ENCODE assay signal across 9 mouse cellular contexts in the genomic region with DNA sequence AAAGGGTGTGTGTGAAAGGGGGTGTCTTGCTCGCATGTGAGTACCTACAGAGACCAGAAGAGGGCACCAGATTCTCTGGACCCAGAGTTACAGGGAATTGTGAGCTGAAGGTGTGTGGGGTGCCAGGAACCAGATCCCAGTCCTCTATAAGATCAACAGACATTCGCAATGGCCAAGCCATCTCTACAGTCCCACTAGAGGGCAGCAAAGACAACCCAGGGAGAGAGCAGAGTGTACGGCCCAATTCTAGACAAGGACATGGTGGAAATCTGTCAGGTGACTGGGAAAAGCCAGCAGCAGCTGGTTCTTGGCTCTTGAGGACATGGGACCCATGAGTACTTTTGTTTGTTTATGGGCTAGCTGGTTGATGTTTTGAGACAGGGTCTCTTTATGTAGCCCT. TPM values are rescaled to one million over a fixed set of nuclear protein-coding genes. Genes with fewer than 3 reads are reported as not detected.
DNase-seq lines count a peak whose midpoint lies in the region; TF ChIP-seq lines count a peak whose summit lies in the region.
"Had no signal": no experiment of that assay in that cellular context is flagged by ENCODE, and none has a peak within 500 bp of the region (broad histone marks: within the 10 kb centered on the region; RNA-seq: fewer than 3 reads in every experiment).

No protein-coding gene starts in this region.

- no peak for TF ChIP-seq POLR2A in spleen, adult 2 months (IDR thresholded peaks at IDR 0.05; ENCODE audit: low read depth, low read length)

- peaks cover 4% of the 10 kb centered on the region; the same call in 1 of the 2 replicates for H3K36me3 ChIP-seq in spleen, adult 2 months (ENCODE audit: control insufficient read depth, insufficient read depth, low read length)

- peaks cover 2% of the 10 kb centered on the region; the same call in 1 of the 2 replicates for H3K4me1 ChIP-seq in spleen, adult 2 months (ENCODE audit: control insufficient read depth, insufficient read depth, insufficient read length)

- WGBS in spleen, adult 2 months = 67% methylated on average over 3 of the region's 3 CpGs

- DNase-seq in cerebellum, postnatal 25 days = peak; percentile 42 to 56
- no peak for DNase-seq in cerebellum, adult 11 months
- DNase-seq in spleen, adult 2 months (ENCODE audit: low read depth in 1 of 2, low spot score in 2 of 2) = peak; percentile 25 to 56
- no peak for DNase-seq in spleen, adult 12 weeks (ENCODE audit: low spot score)
- DNase-seq in induced T-regulatory cell, adult 2 months (ENCODE audit: low read depth) = peak; percentile 74
- peak; percentile 48 for DNase-seq in retina, postnatal 7 days (ENCODE audit: low read depth, low spot score)
- no peak for DNase-seq in left cerebral cortex, adult 18-20 months (ENCODE audit: low spot score in 2 of 2)
- no peak for DNase-seq in frontal cortex, postnatal 14 days (ENCODE audit: low spot score in 2 of 2)

- TF ChIP-seq CTCF in spleen, adult 2 months (IDR thresholded peaks at IDR 0.05; ENCODE audit: extremely low read depth, insufficient read depth, insufficient read length, insufficient replicate concordance) = peak; percentile 67; the same call in 1 of the 2 replicates

- H3K27me3 ChIP-seq in spleen, adult 2 months (ENCODE audit: control insufficient read depth, insufficient read depth, low read length) = no peaks in the 10 kb centered on the region

- no peak overlapping the region for H3K4me3 ChIP-seq in spleen, adult 2 months (ENCODE audit: extremely low read depth, insufficient read depth, insufficient read length)

- H3K27ac ChIP-seq in spleen, adult 2 months (ENCODE audit: insufficient read depth, low read length) = no peak overlapping the region

RNA-seq across cellular contexts. Expression of gene Pxmp4, which starts 10.5 kb away (rescaled TPM):
- polyA plus RNA-seq in spleen, adult 2 months (2012; rRNA removed) = 14.6 and 20.3 TPM in 2 replicates
- 10 to 100 TPM in 1 of 2 experiments, 1 to 10 TPM in 1; 9.5 to 12.3 TPM for total RNA-seq in left cerebral cortex, adult 18-20 months (2021)

RNA-seq across cellular contexts. Expression of gene Zfp341, which starts 20.1 kb away (rescaled TPM):
- 6.1 and 7.1 TPM in 2 replicates for polyA plus RNA-seq in spleen, adult 2 months (2012; rRNA removed)
- 10 to 100 TPM; 11.0 to 11.4 TPM for total RNA-seq in left cerebral cortex, adult 18-20 months (2021)

RNA-seq across cellular contexts. Expression of gene 4930519P11Rik, which starts 20.2 kb away (rescaled TPM):
- polyA plus RNA-seq in spleen, adult 2 months (2012; rRNA removed) = 0.80 and 1.4 TPM in 2 replicates
- total RNA-seq in left cerebral cortex, adult 18-20 months (2021) = not detected
- total RNA-seq: adrenal gland, adult 18-20 months had no signal

RNA-seq across cellular contexts. Expression of gene E2f1, which starts 23.3 kb away (rescaled TPM):
- polyA plus RNA-seq in spleen, adult 2 months (2012; rRNA removed) = 11.0 and 21.5 TPM in 2 replicates
- 10 to 100 TPM; 10.2 to 10.5 TPM for total RNA-seq in left cerebral cortex, adult 18-20 months (2021)

RNA-seq across cellular contexts. Expression of gene Necab3, which starts 34.3 kb away (rescaled TPM):
- polyA plus RNA-seq in spleen, adult 2 months (2012; rRNA removed) = 0.63 and 1.1 TPM in 2 replicates
- 10 to 100 TPM; 69.4 to 81.9 TPM for total RNA-seq in left cerebral cortex, adult 18-20 months (2021)

Comparison
In these comparisons a context has a peak if more than half of its experiments do, and no peak if none do; other contexts are left out.
1. DNase-seq: peak in cerebellum, postnatal 25 days (2 of 2), spleen, adult 2 months (2 of 2), induced T-regulatory cell, adult 2 months (single experiment) and retina, postnatal 7 days (single experiment); none in cerebellum, adult 11 months (single experiment), spleen, adult 12 weeks (single experiment), left cerebral cortex, adult 18-20 months (0 of 2) and frontal cortex, postnatal 14 days (0 of 2).